ENCODE assay signal across 8 mouse cellular contexts in genomic region chr19:5786441-5787114, GRCm38 (mm10). TPM values are rescaled to one million over a fixed set of nuclear protein-coding genes. Genes with fewer than 3 reads are reported as not detected.
DNase-seq lines count a peak whose midpoint lies in the region; ATAC-seq and TF ChIP-seq lines count a peak whose summit lies in the region.

No protein-coding gene starts in this region.

- no peak overlapping the region for H3K9ac ChIP-seq in embryonic facial prominence, embryonic 13.5 days
- H3K9ac ChIP-seq in heart, adult 2 months (ENCODE audit: low read depth, low read length), result no peak overlapping the region
- no peak overlapping the region for H3K9ac ChIP-seq in midbrain, postnatal 0 days (replicated peaks; ENCODE audit: low read length, poor library complexity, severe bottlenecking)

- H3K27me3 ChIP-seq in embryonic facial prominence, embryonic 13.5 days, result no peaks in the 10 kb centered on the region
- no peaks in the 10 kb centered on the region for H3K27me3 ChIP-seq in heart, adult 2 months (ENCODE audit: control insufficient read depth, insufficient read depth, low read length)
- H3K27me3 ChIP-seq in kidney, adult 2 months (replicated peaks; ENCODE audit: control insufficient read depth, insufficient read depth, low read length), result no peaks in the 10 kb centered on the region
- H3K27me3 ChIP-seq in midbrain, postnatal 0 days (ENCODE audit: insufficient read depth, low read length), result no peaks in the 10 kb centered on the region

- no peaks in the 10 kb centered on the region for H3K9me3 ChIP-seq in embryonic facial prominence, embryonic 13.5 days
- H3K9me3 ChIP-seq in midbrain, postnatal 0 days (ENCODE audit: low read length), result no peaks in the 10 kb centered on the region

- intact Hi-C loops in heart, adult 2 months (cut with DNase I), result loop anchor here (2.0 to 5.0 kb wide), 3 partner anchors 92 to 232 kb away; no protein-coding TSS in a partner anchor

- H3K36me3 ChIP-seq in embryonic facial prominence, embryonic 13.5 days, result no peaks in the 10 kb centered on the region
- no peaks in the 10 kb centered on the region for H3K36me3 ChIP-seq in heart, adult 2 months (ENCODE audit: control insufficient read depth, insufficient read depth, low read length)
- no peaks in the 10 kb centered on the region for H3K36me3 ChIP-seq in kidney, adult 2 months (ENCODE audit: control insufficient read depth, insufficient read depth, low read length)
- H3K36me3 ChIP-seq in midbrain, postnatal 0 days (ENCODE audit: insufficient read depth, low read length), result no peaks in the 10 kb centered on the region

- no peaks in the 10 kb centered on the region for H3K79me2 ChIP-seq in heart, adult 2 months (replicated peaks; ENCODE audit: control insufficient read depth, insufficient read depth, low read length)

- 0 out of 2 replicates have a peak, but pooled peaks have one; percentile 45 for TF ChIP-seq EP300 in heart, adult 2 months (IDR thresholded peaks at IDR 0.05; ENCODE audit: insufficient read depth, low read depth, low read length)

- no peak overlapping the region for H3K4me2 ChIP-seq in embryonic facial prominence, embryonic 13.5 days
- no peak overlapping the region for H3K4me2 ChIP-seq in midbrain, postnatal 0 days (ENCODE audit: low read depth, low read length, poor library complexity, severe bottlenecking)

- TF ChIP-seq CTCF in heart, adult 2 months (IDR thresholded peaks at IDR 0.05), result peak; percentile 86
- peak; percentile 90 for TF ChIP-seq CTCF in kidney, adult 2 months (conservative IDR thresholded peaks at IDR 0.05; ENCODE audit: insufficient read depth, insufficient read length, low read depth, low read length)
- peak; percentile 88 for TF ChIP-seq CTCF in midbrain, postnatal 0 days (IDR thresholded peaks at IDR 0.05)

- peak; percentile 67; the same call in 1 of the 2 replicates for ATAC-seq in embryonic facial prominence, embryonic 13.5 days (ENCODE audit: insufficient number of reproducible peaks, insufficient read depth, low FRiP score, low TSS enrichment, low read depth)
- ATAC-seq in midbrain, postnatal 0 days (ENCODE audit: low FRiP score), result peak; percentile 76

- peak overlapping the region; percentile 51 for H3K27ac ChIP-seq in embryonic facial prominence, embryonic 13.5 days
- peak overlapping the region; percentile 39 for H3K27ac ChIP-seq in heart, adult 2 months
- 0 out of 2 replicates have a peak overlapping the region, but pooled peaks have one; percentile 33 for H3K27ac ChIP-seq in kidney, adult 2 months (ENCODE audit: insufficient read depth, low read depth, low read length)
- H3K27ac ChIP-seq in midbrain, postnatal 0 days (ENCODE audit: low read depth, low read length), result peak overlapping the region; percentile 4; the same call in 1 of the 2 replicates

- TF ChIP-seq POLR2A in heart, adult 2 months (IDR thresholded peaks at IDR 0.05; ENCODE audit: insufficient read depth, low read depth, low read length), result no peak
- TF ChIP-seq POLR2A in kidney, adult 2 months (IDR thresholded peaks at IDR 0.05; ENCODE audit: low read depth, low read length), result no peak

- 8% methylated on average over 12 of the region's 12 CpGs for WGBS in embryonic facial prominence, embryonic 13.5 days
- 6% methylated on average over 12 of the region's 12 CpGs for WGBS in heart, adult 2 months
- WGBS in kidney, adult 2 months, result 2% methylated on average over 12 of the region's 12 CpGs
- 9% methylated on average over 12 of the region's 12 CpGs for WGBS in midbrain, postnatal 0 days

- DNase-seq in A20 (ENCODE audit: low read depth, low spot score) (peak; percentile 92), liver (peak; percentile 89)
- peak; percentile 90 for DNase-seq in adrenal gland, postnatal 36 days
- DNase-seq in heart, adult 2 months, result peak; percentile 86 to 92
- peak; percentile 93 for DNase-seq in kidney, adult 2 months
- peak; percentile 88 for DNase-seq in midbrain, postnatal 0 days (ENCODE audit: low spot score)
- peak; percentile 79 to 90 for DNase-seq in spleen, postnatal 14 days (ENCODE audit: low spot score in 2 of 2)

- no peak overlapping the region for H3K4me3 ChIP-seq in embryonic facial prominence, embryonic 13.5 days
- H3K4me3 ChIP-seq in heart, adult 2 months, result no peak overlapping the region
- no peak overlapping the region for H3K4me3 ChIP-seq in kidney, adult 2 months (ENCODE audit: insufficient read depth, low read depth, low read length)
- no peak overlapping the region for H3K4me3 ChIP-seq in midbrain, postnatal 0 days (ENCODE audit: low read depth, low read length)

- H3K4me1 ChIP-seq in embryonic facial prominence, embryonic 13.5 days, result peaks cover 11% of the 10 kb centered on the region
- peaks cover 1% of the 10 kb centered on the region; the same call in 1 of the 2 replicates for H3K4me1 ChIP-seq in heart, adult 2 months (ENCODE audit: control insufficient read depth, insufficient read depth, low read length)
- H3K4me1 ChIP-seq in kidney, adult 2 months (ENCODE audit: control insufficient read depth, insufficient read depth, low read length), result no peaks in the 10 kb centered on the region
- H3K4me1 ChIP-seq in midbrain, postnatal 0 days (ENCODE audit: insufficient read depth, low read length), result no peaks in the 10 kb centered on the region

RNA-seq across cellular contexts. Expression of gene Scyl1, which starts 15.4 kb away (rescaled TPM):
- 100 to 1,000 TPM; 103 to 107 TPM for total RNA-seq in adrenal gland, postnatal 36 days (2021)
- 73.0 and 75.3 TPM in 2 replicates for polyA plus RNA-seq in embryonic facial prominence, embryonic 13.5 days (2015; fragmentation: Nextera tagmentation; extraction: Ambion mirVana)
- total RNA-seq in heart, adult 2 months (2021), result 10 to 100 TPM; 57.2 to 70.0 TPM
- polyA plus RNA-seq in heart, adult 2 months (2012; rRNA removed), result 95.6 and 113 TPM in 2 replicates
- polyA plus RNA-seq in kidney, adult 2 months (2012; rRNA removed), result 107 and 134 TPM in 2 replicates
- total RNA-seq in midbrain, postnatal 0 days (2014; rRNA removed), result 95.2 and 108 TPM in 2 replicates
- 84.2 and 85.8 TPM in 2 replicates for polyA plus RNA-seq in midbrain, postnatal 0 days (2015; fragmentation: Nextera tagmentation; extraction: Ambion mirVana)

RNA-seq across cellular contexts. Expression of gene Ltbp3, which starts 45.9 kb away (rescaled TPM):
- total RNA-seq in adrenal gland, postnatal 36 days (2021), result 100 to 1,000 TPM; 222 to 305 TPM
- polyA plus RNA-seq in embryonic facial prominence, embryonic 13.5 days (2015; fragmentation: Nextera tagmentation; extraction: Ambion mirVana), result 44.4 and 47.8 TPM in 2 replicates
- 10 to 100 TPM; 30.7 to 34.2 TPM for total RNA-seq in heart, adult 2 months (2021)
- polyA plus RNA-seq in heart, adult 2 months (2012; rRNA removed), result 61.3 and 61.5 TPM in 2 replicates
- 52.8 and 61.8 TPM in 2 replicates for polyA plus RNA-seq in kidney, adult 2 months (2012; rRNA removed)
- total RNA-seq in midbrain, postnatal 0 days (2014; rRNA removed), result 28.8 and 29.3 TPM in 2 replicates
- polyA plus RNA-seq in midbrain, postnatal 0 days (2015; fragmentation: Nextera tagmentation; extraction: Ambion mirVana), result 9.1 and 12.8 TPM in 2 replicates

RNA-seq across cellular contexts. Expression of gene Fam89b, which starts 57.1 kb away (rescaled TPM):
- total RNA-seq in adrenal gland, postnatal 36 days (2021), result 10 to 100 TPM; 41.4 to 66.5 TPM
- polyA plus RNA-seq in embryonic facial prominence, embryonic 13.5 days (2015; fragmentation: Nextera tagmentation; extraction: Ambion mirVana), result 115 and 126 TPM in 2 replicates
- 10 to 100 TPM; 24.2 to 26.3 TPM for total RNA-seq in heart, adult 2 months (2021)
- 75.7 and 80.7 TPM in 2 replicates for polyA plus RNA-seq in heart, adult 2 months (2012; rRNA removed)
- 93.8 and 122 TPM in 2 replicates for polyA plus RNA-seq in kidney, adult 2 months (2012; rRNA removed)
- total RNA-seq in midbrain, postnatal 0 days (2014; rRNA removed), result 161 and 178 TPM in 2 replicates
- polyA plus RNA-seq in midbrain, postnatal 0 days (2015; fragmentation: Nextera tagmentation; extraction: Ambion mirVana), result 126 TPM in 2 replicates
